Mouse (Mus musculus) thymus, adult 2 months (tissue): ENCODE data around the gene Tcirg1. TPM values are rescaled to one million over a fixed set of nuclear protein-coding genes. Genes with fewer than 3 reads are reported as not detected.
A peak's percentile ranks its signal among the peaks of the same experiment; 100 is the strongest.

Experiments
- DNase-seq: peaks from one replicate; pipeline ENCODE4 v3.0.0; 2021
- H3K27ac ChIP-seq: fragments of 200-500 bp; 2 replicates; pipeline ENCODE4 v1.5.1; 2012; ENCODE audit warnings: low read length, control low read depth; ENCODE audit not compliant: control insufficient read depth, insufficient read depth
- H3K27me3 ChIP-seq: fragments of 200-500 bp; 2 replicates; pipeline ENCODE4 v1.6.1; 2012; ENCODE audit warnings: mild to moderate bottlenecking, low read length, moderate library complexity, mixed read lengths; ENCODE audit not compliant: control insufficient read depth, insufficient read depth
- H3K36me3 ChIP-seq: fragments of 200-500 bp; 2 replicates; pipeline ENCODE4 v1.6.1; 2012; ENCODE audit warnings: mild to moderate bottlenecking, low read length, moderate library complexity; ENCODE audit not compliant: control insufficient read depth, insufficient read depth
- H3K4me1 ChIP-seq: fragments of 200-500 bp; replicated peaks from 2 replicates; pipeline ENCODE4 v1.6.1; 2012; ENCODE audit warnings: low read length; ENCODE audit not compliant: control insufficient read depth, insufficient read depth
- H3K4me3 ChIP-seq: fragments of 200-500 bp; 2 replicates; pipeline ENCODE4 v1.5.1; 2012; ENCODE audit warnings: mild to moderate bottlenecking, low read length, control low read depth, moderate library complexity; ENCODE audit not compliant: control insufficient read depth, insufficient read depth
- CTCF ChIP-seq: fragments of 200-500 bp; IDR thresholded peaks from 2 replicates; pipeline ENCODE4 v1.5.1; 2012; ENCODE audit warnings: mild to moderate bottlenecking, control low read depth, low read length, moderate library complexity, borderline replicate concordance; ENCODE audit not compliant: control insufficient read depth, poor library complexity, insufficient read depth; ENCODE audit errors: extremely low read depth
- POLR2A ChIP-seq: fragments of 200-500 bp; IDR thresholded peaks from 2 replicates; pipeline ENCODE4 v1.6.1; 2012; ENCODE audit warnings: mild to moderate bottlenecking, low read length, control low read depth, moderate library complexity; ENCODE audit not compliant: control insufficient read depth, poor library complexity, insufficient read depth; ENCODE audit errors: extremely low read depth
- WGBS: fragments of 180-500 bp; shearing (Covaris S2); methylation state at CpG from one replicate; pipeline ENCODE4 v1.1.7; 2018; 5-methylcytosine and 5-hydroxymethylcytosine counted together
- polyA plus RNA-seq: library from polyadenylated mRNA; depleted of rRNA; stranded (reverse); fragments of >200 nt; gene quantifications from 2 replicates; pipeline ENCODE4 v1.2.3, GENCODE M21; 2012; rRNA removed

The Tcirg1 gene
- polyA plus RNA-seq, 1 experiment = 293 TPM

- 14% methylated on average over 19 of the region's 19 CpGs for WGBS
- Histone ChIP-seq H3K4me3 (peak overlapping the region; percentile 64), H3K4me1 (peaks cover 27% of the 10 kb centered on the region), H3K36me3 (no peaks in the 10 kb centered on the region), H3K27ac (no peak overlapping the region), H3K27me3 (no peaks in the 10 kb centered on the region)
- no peak for TF ChIP-seq POLR2A
- no peak for TF ChIP-seq CTCF
- no peak for DNase-seq
Observed at GRCm38 (mm10) chr19:3850847-3851469, 56.0 kb downstream of the Tcirg1 start.

GRCm38 (mm10) chr19:3850076-3850475 is 56.9 kb downstream of the Tcirg1 start:
- no peak overlapping the region for H3K4me3 ChIP-seq
- 91% methylated on average over 5 of the region's 5 CpGs for WGBS
- no peak for TF ChIP-seq CTCF
- no peak for TF ChIP-seq POLR2A
- H3K4me1 ChIP-seq = peaks cover 27% of the 10 kb centered on the region
- no peak for DNase-seq
- H3K27me3 ChIP-seq = no peaks in the 10 kb centered on the region
- H3K27ac ChIP-seq = no peak overlapping the region
- no peaks in the 10 kb centered on the region for H3K36me3 ChIP-seq

- Histone ChIP-seq H3K27me3 (no peaks in the 10 kb centered on the region), H3K27ac (no peak overlapping the region), H3K4me1 (peaks cover 25% of the 10 kb centered on the region), H3K36me3 (no peaks in the 10 kb centered on the region), H3K4me3 (no peak overlapping the region)
- TF ChIP-seq POLR2A (no peak), CTCF (no peak)
- WGBS = 84% methylated on average over 2 of the region's 2 CpGs
- DNase-seq = no peak
Observed at GRCm38 (mm10) chr19:3849251-3849650, 57.7 kb downstream of the Tcirg1 start.

- WGBS = 90% methylated on average over 7 of the region's 7 CpGs
- no peak overlapping the region for H3K27ac ChIP-seq
- no peak for DNase-seq
- TF ChIP-seq POLR2A = no peak
- TF ChIP-seq CTCF = no peak
- no peaks in the 10 kb centered on the region for H3K36me3 ChIP-seq
- no peaks in the 10 kb centered on the region for H3K27me3 ChIP-seq
- H3K4me3 ChIP-seq = no peak overlapping the region
- H3K4me1 ChIP-seq = peaks cover 30% of the 10 kb centered on the region
Observed at GRCm38 (mm10) chr19:3848207-3848808, 58.6 kb downstream of the Tcirg1 start.

GRCm38 (mm10) chr19:3847711-3848110 is 59.2 kb downstream of the Tcirg1 start:
- H3K4me1 ChIP-seq = peaks cover 31% of the 10 kb centered on the region
- TF ChIP-seq POLR2A (no peak), CTCF (no peak)
- WGBS = 96% methylated on average over 5 of the region's 5 CpGs
- no peak overlapping the region for H3K27ac ChIP-seq
- H3K27me3 ChIP-seq = no peaks in the 10 kb centered on the region
- no peak overlapping the region for H3K4me3 ChIP-seq
- no peaks in the 10 kb centered on the region for H3K36me3 ChIP-seq
- no peak for DNase-seq

GRCm38 (mm10) chr19:3846676-3847604 is 60.0 kb downstream of the Tcirg1 start:
- peak overlapping the region; percentile 18; the same call in 1 of the 2 replicates for H3K27ac ChIP-seq
- peak; percentile 16 for DNase-seq
- TF ChIP-seq POLR2A (no peak), CTCF (no peak)
- H3K4me3 ChIP-seq = no peak overlapping the region
- H3K36me3 ChIP-seq = no peaks in the 10 kb centered on the region
- WGBS = 61% methylated on average over 10 of the region's 10 CpGs
- peaks cover 34% of the 10 kb centered on the region for H3K4me1 ChIP-seq
- H3K27me3 ChIP-seq = no peaks in the 10 kb centered on the region

Other genes with a start within 250 kb of the Tcirg1 start
- gene Lrp5, start 220.6 kb downstream of the Tcirg1 start, polyA plus RNA-seq = 35.9 and 48.9 TPM in 2 replicates
- gene 1810055G02Rik, start 198.8 kb downstream of the Tcirg1 start, polyA plus RNA-seq = 24.8 and 25.2 TPM in 2 replicates
- gene Kmt5b, start 139.7 kb downstream of the Tcirg1 start, polyA plus RNA-seq = 32.9 and 43.6 TPM in 2 replicates
- 39.1 and 44.2 TPM in 2 replicates for gene Chka, start 55.4 kb downstream of the Tcirg1 start, polyA plus RNA-seq
- 287 and 340 TPM in 2 replicates for gene Ndufs8, start 5.6 kb upstream of the Tcirg1 start, polyA plus RNA-seq
- 10.2 and 11.7 TPM in 2 replicates for gene Aldh3b1, start 22.7 kb upstream of the Tcirg1 start, polyA plus RNA-seq
- 147 and 174 TPM in 2 replicates for gene Unc93b1, start 28.1 kb upstream of the Tcirg1 start, polyA plus RNA-seq
- 0.33 and 0.97 TPM in 2 replicates for gene Aldh3b3, start 51.5 kb upstream of the Tcirg1 start, polyA plus RNA-seq
- gene Aldh3b2, start 65.2 kb upstream of the Tcirg1 start, polyA plus RNA-seq = 7.0 and 7.2 TPM in 2 replicates
- gene Acy3, start 79.4 kb upstream of the Tcirg1 start, polyA plus RNA-seq = 12.0 and 14.9 TPM in 2 replicates
- 0.15 and 0.20 TPM in 2 replicates for gene Tbx10, start 85.6 kb upstream of the Tcirg1 start, polyA plus RNA-seq
- gene Nudt8, start 93.4 kb upstream of the Tcirg1 start, polyA plus RNA-seq = 23.6 and 24.9 TPM in 2 replicates
- gene Gm49405, start 93.5 kb upstream of the Tcirg1 start, polyA plus RNA-seq = 3.7 and 5.3 TPM in 2 replicates
- gene Doc2g, start 96.2 kb upstream of the Tcirg1 start, polyA plus RNA-seq = 14.4 and 51.8 TPM in 2 replicates
- gene Ndufv1, start 105.7 kb upstream of the Tcirg1 start, polyA plus RNA-seq = 152 and 170 TPM in 2 replicates
- 317 and 318 TPM in 2 replicates for gene Gstp1, start 130.9 kb upstream of the Tcirg1 start, polyA plus RNA-seq
- 26.9 and 48.8 TPM in 2 replicates for gene Gstp2, start 138.9 kb upstream of the Tcirg1 start, polyA plus RNA-seq
- 23.6 and 26.4 TPM in 2 replicates for gene Gstp3, start 152.4 kb upstream of the Tcirg1 start, polyA plus RNA-seq
- gene Cabp2, start 174.4 kb upstream of the Tcirg1 start, polyA plus RNA-seq = 0.42 TPM in 1 of 2 replicates, not detected in the other
- 274 and 296 TPM in 2 replicates for gene Cdk2ap2, start 190.0 kb upstream of the Tcirg1 start, polyA plus RNA-seq
- 333 and 357 TPM in 2 replicates for gene Pitpnm1, start 192.9 kb upstream of the Tcirg1 start, polyA plus RNA-seq
- gene Aip, start 218.7 kb upstream of the Tcirg1 start, polyA plus RNA-seq = 106 and 112 TPM in 2 replicates
- 0.20 and 0.24 TPM in 2 replicates for gene Gpr152, start 232.7 kb upstream of the Tcirg1 start, polyA plus RNA-seq
- gene Cabp4, start 236.9 kb upstream of the Tcirg1 start, polyA plus RNA-seq = 0.26 and 0.53 TPM in 2 replicates
- gene Coro1b, start 241.5 kb upstream of the Tcirg1 start, polyA plus RNA-seq = 508 and 533 TPM in 2 replicates
- gene Ptprcap, start 246.5 kb upstream of the Tcirg1 start, polyA plus RNA-seq = 1,512 and 1,655 TPM in 2 replicates